Mouse (Mus musculus): ENCODE measurements at regions not wholly inside any gene's neighbourhood (a gene's known extent, or its start where the extent isn't known, plus 50 kb on each side); places are given as distances from the start of the nearest gene placed in this dataset.

DNA sequence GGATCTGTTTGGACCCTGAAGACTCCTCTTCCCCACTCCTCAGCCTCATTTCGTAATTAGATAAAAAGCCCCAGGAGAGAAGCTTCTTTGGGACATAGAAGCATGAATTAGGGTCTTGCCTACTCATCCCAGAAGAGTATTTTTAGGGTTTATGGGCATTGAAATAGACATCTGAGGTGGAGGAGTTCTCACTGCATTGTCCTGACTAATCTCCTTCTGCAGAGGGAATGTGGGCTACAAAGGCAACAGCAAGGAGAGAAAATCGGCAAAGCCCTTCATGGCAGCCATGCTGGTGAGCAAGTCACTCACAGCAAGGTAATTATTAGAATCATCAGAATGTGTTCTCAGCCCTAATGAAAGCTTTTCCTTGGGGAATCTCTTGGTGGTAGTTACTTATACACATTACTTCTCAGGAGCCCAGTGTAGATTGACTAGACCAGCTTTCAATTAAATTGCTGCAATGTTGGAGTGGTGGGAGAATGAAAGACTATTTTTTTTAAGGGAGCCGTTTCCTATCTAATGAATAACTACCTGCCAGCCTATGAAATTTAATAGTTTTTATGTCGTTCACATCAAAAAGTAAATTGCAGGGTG lies 68.3 kb upstream of the Pex5l start:
- H3K4me1 ChIP-seq (ENCODE audit: control insufficient read depth in 2 of 2, insufficient read depth in 2 of 2, low read length in 2 of 2, poor library complexity in 1 of 2), result peaks cover 0 to 2% of the 10 kb centered on the region in 2 experiments; a peak in 1 of 4 replicates
- H3K27ac ChIP-seq (ENCODE audit: insufficient read depth, low read depth, low read length, poor library complexity, severe bottlenecking), result no peak overlapping the region
- in situ Hi-C loops (cut with MboI; ENCODE audit: low sequenced_read_pairs in 2 of 2, unreplicated experiment in 2 of 2), result no loop called here
- no peak overlapping the region for H3K9ac ChIP-seq (ENCODE audit: insufficient read depth, low read depth, low read length, poor library complexity, severe bottlenecking)
- no peak for DNase-seq (ENCODE audit: low read depth, low spot score)
- H3K9me3 ChIP-seq (ENCODE audit: control insufficient read depth, insufficient read depth, low read depth, low read length), result no peaks in the 10 kb centered on the region
- no peak for TF ChIP-seq ZNF384 (IDR thresholded peaks at IDR 0.05; ENCODE audit: low read depth, low read length)
- TF ChIP-seq MAFK (IDR thresholded peaks at IDR 0.05; ENCODE audit: insufficient read depth, low read depth, low read length), result no peak
- TF ChIP-seq ZC3H11A (IDR thresholded peaks at IDR 0.05; ENCODE audit: borderline replicate concordance, low read depth, low read length), result no peak
- no peak for TF ChIP-seq HCFC1 (IDR thresholded peaks at IDR 0.05; ENCODE audit: borderline replicate concordance, insufficient read depth, low read length)
- TF ChIP-seq CHD2 (IDR thresholded peaks at IDR 0.05; ENCODE audit: low read depth, low read length), result no peak
- no peaks in the 10 kb centered on the region for H3K36me3 ChIP-seq (ENCODE audit: control insufficient read depth, insufficient read depth, low read length, poor library complexity, severe bottlenecking)
- H3K4me3 ChIP-seq (ENCODE audit: insufficient read depth in 1 of 2, low read depth in 1 of 2, low read length in 2 of 2, poor library complexity in 1 of 2, severe bottlenecking in 1 of 2), result no peak overlapping the region
